Mouse (Mus musculus) layer of hippocampus, adult 8-10 months (tissue): ENCODE results near the gene Snx22. TPM values are rescaled to one million over a fixed set of nuclear protein-coding genes. Genes with fewer than 3 reads are reported as not detected.
A peak's percentile ranks its signal among the peaks of the same experiment; 100 is the strongest.

ENCODE experiments used
- DNase-seq, 2 experiments: peaks; one replicate each; pipeline ENCODE4 v3.0.0; 2022; ENCODE audit warnings: low spot score in 2 of 2
- total RNA-seq, 4 experiments: library from RNA; stranded (reverse); gene quantifications; 2 replicates each; pipeline ENCODE4 v1.2.4; 2022

The Snx22 gene
- 1 to 10 TPM; 5.0 to 8.6 (median 7.5) TPM for total RNA-seq

- peak in 1 of 2 experiments; percentile 63 for DNase-seq
Observed at GRCm38 (mm10) chr9:66069583-66069982, at the start of gene Snx22. TSS of gene Snx22 (minus strand) at chr9:66069719.

GRCm38 (mm10) chr9:66116890-66117289 is 47.4 kb upstream of the Snx22 start:
- DNase-seq: no peak

GRCm38 (mm10) chr9:66114341-66114740 is 44.8 kb upstream of the Snx22 start:
- DNase-seq: no peak

GRCm38 (mm10) chr9:66110611-66111379 is 41.3 kb upstream of the Snx22 start:
- no peak for DNase-seq

- DNase-seq: no peak
Observed at GRCm38 (mm10) chr9:66110126-66110525, 40.6 kb upstream of the Snx22 start.

GRCm38 (mm10) chr9:66109574-66109973 is 40.1 kb upstream of the Snx22 start:
- no peak for DNase-seq

GRCm38 (mm10) chr9:66105168-66105567 is 35.6 kb upstream of the Snx22 start:
- no peak for DNase-seq

- no peak for DNase-seq
Observed at GRCm38 (mm10) chr9:66104601-66105000, 35.1 kb upstream of the Snx22 start.

- DNase-seq: no peak
Observed at GRCm38 (mm10) chr9:66102668-66103067, 33.1 kb upstream of the Snx22 start.

- peak in 1 of 2 experiments; percentile 61 for DNase-seq
Observed at GRCm38 (mm10) chr9:66101577-66101976, 32.1 kb upstream of the Snx22 start.

GRCm38 (mm10) chr9:66092664-66093063 is 23.1 kb upstream of the Snx22 start:
- no peak for DNase-seq

- DNase-seq: no peak
Observed at GRCm38 (mm10) chr9:66091327-66092231, 22.1 kb upstream of the Snx22 start.

GRCm38 (mm10) chr9:66090593-66091244 is 21.2 kb upstream of the Snx22 start:
- DNase-seq: no peak

GRCm38 (mm10) chr9:66088411-66088810 is 18.9 kb upstream of the Snx22 start:
- no peak for DNase-seq

- no peak for DNase-seq
Observed at GRCm38 (mm10) chr9:66087062-66087461, 17.5 kb upstream of the Snx22 start.

- DNase-seq: no peak
Observed at GRCm38 (mm10) chr9:66084171-66084570, 14.7 kb upstream of the Snx22 start.

GRCm38 (mm10) chr9:66081999-66082398 is 12.5 kb upstream of the Snx22 start:
- DNase-seq: no peak

GRCm38 (mm10) chr9:66080804-66081459 is 11.4 kb upstream of the Snx22 start:
- no peak for DNase-seq

GRCm38 (mm10) chr9:66078493-66078892 is 9.0 kb upstream of the Snx22 start:
- DNase-seq: no peak

- no peak for DNase-seq
Observed at GRCm38 (mm10) chr9:66078072-66078471, 8.6 kb upstream of the Snx22 start.

GRCm38 (mm10) chr9:66072754-66073153 is 3.2 kb upstream of the Snx22 start:
- DNase-seq: no peak
